Mouse (Mus musculus) urinary bladder, postnatal 36 days (tissue): ENCODE data around the gene Zfp536.

ENCODE experiments used
- DNase-seq, 2 experiments: peaks; one replicate each; pipeline ENCODE4 v3.0.0; 2022; ENCODE audit warnings: low spot score in 2 of 2, mixed read lengths in 1 of 2

Gene Zfp536

DNA sequence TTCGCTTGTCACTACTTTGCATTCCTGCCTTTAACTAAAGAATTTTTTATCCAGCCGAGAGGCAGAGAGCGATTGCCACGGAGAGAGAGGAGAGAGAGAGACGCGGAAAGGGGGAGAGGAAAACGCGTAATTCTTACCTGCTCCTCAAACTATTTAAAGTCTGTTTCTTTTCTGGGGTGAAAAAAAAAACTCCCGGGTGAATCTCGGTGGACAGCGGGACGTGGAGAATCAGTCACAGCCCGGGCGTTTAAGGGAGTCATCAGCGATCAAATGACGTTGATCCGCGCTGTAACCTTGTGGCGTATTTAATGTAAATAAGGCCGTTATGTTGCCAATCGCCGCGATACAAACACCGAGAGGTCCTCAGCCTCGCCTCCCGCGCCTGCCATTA is at the start of gene Zfp536:
TSS of gene Zfp536 (minus strand) at position 330 of the 391 bp plus-strand sequence.
- DNase-seq = no peak

DNA sequence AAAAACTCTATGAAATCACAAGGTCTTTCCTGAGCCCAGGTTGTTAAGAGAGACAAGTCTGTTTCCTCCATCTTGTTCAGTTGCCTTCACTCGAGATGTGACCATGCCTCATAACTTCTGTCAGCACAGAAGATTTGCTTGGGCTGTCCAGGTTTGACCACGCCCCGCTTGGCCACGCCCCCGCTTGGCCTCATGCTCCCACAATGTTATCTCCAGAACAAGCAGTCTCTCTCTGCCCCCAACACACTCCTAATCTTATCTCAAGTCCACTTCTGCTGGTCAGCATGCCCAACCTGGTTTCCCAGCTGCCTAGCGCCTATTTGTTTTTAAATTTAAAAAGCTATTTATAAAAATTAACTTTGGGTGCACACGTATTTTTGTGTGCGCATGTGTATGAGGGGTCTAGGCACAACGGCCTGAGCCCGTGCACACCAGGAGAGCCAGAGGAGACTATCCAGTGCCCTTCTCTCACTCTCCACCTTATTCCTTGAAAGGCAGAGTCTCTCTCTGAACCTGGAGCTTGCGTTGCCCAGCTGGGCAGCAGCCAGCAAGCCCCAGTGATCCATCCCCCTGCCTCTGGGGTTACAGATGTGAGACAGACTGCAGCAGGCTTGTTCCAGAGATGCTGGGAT is 47.3 kb upstream of the Zfp536 start:
- DNase-seq = no peak

DNA sequence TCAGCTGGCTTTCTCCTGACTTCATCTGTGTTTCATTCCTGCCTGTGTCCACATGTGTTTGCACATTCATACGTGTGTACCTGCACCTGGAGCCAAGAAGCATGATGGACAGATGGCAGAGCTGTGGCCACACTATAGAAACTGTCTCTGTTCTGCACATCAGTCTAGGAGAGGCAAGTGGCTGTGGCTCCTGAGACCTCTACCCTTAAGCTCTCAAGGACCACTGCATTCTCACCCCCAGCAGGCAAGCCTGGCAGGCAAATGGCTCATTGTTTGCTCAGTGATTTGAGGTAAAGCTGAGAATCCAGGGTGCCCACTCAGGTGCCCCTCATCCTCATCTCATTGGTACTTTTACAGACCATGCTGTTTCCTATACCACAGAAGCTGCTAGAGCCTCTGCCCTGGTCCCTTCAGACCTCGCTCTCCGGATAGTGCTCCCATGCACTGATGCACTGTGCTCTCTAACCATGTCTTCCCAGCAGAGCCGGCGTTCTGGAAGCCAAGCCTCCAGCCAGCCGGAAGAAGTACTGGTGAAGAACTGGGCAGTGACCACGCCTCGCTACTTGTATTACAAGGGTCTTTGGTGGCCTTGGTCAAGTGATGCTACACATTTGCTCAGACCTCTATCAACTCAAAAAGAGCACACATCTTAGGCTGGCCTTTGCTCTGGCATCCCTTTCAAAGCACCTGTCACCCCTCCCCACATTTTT is 45.3 kb upstream of the Zfp536 start:
- DNase-seq = no peak

DNA sequence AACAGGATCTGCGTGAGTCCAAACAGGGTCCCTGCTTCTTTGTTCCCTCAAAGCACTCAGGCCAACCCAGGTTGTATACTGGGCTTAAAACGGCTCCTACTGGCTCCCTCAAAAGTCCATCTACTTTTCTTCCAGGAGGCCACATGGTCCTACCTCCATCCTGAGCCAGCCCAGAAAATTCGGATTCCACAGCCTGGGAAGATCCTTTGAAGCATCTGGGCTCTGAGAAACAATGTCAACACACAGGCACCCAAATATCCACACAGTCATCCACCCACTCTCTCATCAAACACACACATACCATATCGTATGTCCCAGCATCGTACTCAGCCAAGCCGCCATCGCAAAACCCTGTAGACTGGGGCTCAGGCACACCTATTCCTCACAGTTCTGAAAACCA is 43.5 kb upstream of the Zfp536 start:
- no peak for DNase-seq

DNA sequence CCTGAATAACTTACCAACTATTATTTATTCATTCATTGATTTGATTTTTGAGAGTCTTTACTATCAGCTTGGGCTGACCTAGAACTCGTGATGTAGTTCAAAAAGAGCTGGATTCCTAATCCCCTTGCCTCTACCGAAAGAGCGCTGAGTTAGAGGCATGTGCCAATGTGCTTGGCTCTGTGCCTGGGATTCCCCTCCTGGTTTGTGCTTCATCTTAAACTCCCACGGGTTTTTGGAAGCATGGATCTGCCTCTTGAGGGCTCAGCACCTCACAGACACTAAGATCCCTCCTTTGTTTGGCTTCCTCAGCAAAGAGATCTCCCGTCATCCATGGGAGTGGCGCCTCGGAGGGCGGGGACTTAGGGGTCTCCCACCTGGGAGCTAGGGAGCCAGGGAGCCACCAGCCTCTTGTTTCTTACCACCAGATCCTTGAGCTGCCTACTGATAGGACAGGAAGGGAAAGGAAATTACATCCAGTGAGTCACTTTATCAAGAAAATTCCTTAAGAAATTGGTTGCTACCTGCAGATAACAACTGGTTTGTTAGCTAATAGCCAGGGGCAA is 41.5 kb upstream of the Zfp536 start:
- no peak for DNase-seq

DNA sequence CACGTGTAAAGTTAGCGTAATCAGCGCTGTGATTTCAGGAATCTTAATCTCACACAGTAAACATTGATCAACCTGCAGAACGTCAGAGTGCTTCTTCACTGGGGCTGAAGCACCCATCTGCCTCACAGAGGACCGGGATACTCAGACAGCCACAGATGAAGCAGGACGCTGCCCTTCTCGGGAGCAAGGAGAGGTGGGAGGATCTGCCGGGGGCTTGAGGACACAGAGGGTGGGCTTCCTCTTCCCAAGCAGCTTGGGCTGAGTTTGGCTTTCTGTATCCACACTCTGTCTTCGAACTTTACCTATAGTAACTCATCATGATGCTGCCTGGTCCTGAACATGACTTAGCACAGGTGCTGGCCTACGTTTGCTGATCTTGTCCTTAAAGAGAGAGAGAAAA is 40.2 kb upstream of the Zfp536 start:
- no peak for DNase-seq

DNA sequence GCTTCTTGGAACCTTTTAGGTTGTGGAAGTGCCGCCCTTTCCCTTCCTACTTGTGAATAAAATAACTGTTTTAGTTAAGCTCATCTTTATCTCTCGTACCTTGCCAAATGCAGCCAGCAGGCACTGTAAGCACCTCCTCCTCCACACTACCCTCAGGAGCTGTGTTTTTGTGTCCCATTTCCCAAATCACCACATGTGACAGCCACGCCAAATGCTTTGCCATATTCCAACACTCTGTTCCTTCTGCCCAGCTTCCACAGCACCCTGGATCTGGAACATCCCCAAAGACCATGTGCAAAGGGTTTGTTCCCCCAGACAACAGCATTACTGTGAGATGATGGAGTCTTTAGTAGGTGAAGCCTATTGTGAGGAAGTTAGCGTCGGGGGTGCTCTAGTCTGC is 36.5 kb upstream of the Zfp536 start:
- DNase-seq = no peak

DNA sequence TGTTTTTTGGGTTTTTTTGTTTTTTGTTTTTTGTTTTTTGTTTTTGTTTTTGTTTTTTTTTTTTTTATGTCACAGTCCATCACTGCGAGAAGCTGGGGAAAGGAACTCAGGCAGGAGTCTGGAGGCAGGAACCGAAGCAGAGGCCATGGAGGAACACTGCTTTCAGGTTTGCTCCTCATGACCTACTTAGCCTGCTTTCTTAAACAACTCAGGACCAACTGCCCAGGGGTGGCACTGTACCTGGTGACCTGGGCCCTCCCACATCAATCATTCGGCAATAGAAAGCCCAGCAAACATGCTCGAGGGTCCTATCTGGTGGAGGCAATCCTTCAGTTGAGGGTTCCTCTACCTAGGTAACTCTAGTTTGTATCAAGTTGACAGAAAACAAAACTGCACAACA is 35.6 kb upstream of the Zfp536 start:
- DNase-seq = no peak

DNA sequence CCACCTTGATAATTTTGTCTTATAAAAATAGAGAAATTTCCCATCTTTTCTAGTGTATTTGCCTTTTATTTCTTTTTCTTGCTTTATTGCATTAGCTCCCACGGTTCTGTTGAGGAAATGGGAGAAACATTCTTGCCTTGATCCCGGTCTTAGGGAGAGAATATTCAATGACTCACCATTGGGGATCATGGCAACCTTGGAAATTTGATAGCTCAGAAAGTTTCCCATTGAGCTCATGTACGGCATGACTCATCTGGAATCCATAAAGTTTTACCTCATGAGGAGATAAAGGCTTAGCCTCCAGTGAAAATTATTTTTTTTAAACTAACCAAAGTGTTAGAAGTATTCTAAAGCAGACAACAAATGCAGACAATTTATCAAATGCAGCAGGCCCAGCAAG is 27.7 kb upstream of the Zfp536 start:
- no peak for DNase-seq

DNA sequence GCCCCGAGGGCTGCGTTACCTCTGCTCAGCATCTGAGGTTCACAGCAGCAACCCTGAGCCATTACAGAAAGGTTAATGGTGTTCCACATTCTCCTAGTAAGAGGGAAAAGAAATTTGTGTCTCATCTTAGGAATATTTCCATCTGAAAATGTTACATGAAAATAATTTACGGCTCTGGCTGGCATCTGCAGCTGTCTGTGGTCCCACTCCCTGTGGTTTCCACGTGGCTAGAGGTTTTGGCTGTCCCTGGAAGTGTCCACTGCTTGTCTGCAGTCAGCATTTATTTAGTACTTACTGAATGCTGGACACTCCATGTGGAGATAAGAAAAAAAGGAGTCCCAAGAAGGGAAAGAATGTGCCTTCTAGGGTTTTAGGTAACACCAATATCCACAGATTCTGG is 15.3 kb upstream of the Zfp536 start:
- DNase-seq = no peak

DNA sequence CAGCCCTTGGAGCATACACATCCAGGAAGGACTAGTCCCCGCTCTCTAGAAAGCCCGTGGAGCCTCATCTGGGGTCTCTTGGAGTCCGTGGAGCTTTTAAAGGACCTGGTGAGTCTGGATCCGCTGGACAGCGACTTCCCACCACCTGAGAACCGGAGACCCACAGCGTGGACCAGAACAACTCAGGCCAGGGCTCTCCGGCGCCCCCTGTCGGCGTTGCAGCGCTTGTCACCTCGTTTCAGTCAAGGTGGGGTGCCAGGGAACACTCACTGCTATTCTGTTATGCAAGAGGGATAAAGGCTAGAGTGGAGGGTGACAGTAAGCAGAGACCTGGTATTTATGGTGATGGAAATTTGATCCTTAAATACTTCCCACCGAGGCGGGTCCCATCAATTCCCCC is 2.1 kb upstream of the Zfp536 start:
- DNase-seq = peak in 1 of 2 experiments; percentile 44

DNA sequence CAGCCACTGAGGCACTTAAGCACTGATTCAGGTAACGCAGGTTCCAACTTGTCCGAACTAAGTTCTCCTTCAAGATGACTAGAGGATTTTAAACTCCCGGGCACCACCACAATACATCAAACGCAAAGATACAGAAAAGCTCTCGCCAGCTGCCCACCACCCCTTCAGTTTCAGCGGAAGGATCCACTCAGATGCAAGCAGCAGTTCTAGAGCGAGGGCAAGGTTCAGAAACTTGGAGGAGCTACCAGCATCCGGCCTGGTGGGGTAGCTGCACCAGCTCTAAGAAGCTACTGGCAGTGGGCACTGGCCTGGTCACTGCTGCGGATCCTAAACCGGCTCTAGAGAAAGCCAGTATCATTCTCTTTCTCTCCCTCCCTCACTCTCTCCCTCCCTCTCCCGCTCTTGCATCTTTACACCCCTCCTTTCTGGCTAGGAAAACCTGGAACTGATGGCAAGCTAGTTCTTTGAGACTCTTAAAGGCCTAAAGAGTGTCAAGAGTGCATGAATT is 1.1 kb upstream of the Zfp536 start:
- DNase-seq = no peak

DNA sequence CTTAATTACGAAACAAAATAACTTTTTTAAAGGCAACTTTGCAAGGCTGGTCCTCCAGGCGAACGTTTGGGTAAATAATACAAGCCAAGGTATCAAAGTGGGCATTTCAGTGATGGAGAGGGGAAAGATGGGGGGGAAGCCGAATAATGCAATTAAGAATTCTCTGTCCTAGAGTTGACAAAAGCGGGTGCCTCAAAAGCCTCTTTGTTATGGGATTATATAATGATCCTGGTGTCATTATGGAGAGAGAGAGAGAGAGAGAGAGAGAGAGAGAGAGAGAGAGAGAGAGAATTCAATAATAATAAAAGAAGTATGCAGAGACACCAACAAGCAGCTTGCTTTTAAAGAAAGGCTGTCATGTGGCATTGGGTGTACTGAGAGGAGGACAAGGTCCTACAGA is 465 bp upstream of the Zfp536 start:
- DNase-seq = no peak

DNA sequence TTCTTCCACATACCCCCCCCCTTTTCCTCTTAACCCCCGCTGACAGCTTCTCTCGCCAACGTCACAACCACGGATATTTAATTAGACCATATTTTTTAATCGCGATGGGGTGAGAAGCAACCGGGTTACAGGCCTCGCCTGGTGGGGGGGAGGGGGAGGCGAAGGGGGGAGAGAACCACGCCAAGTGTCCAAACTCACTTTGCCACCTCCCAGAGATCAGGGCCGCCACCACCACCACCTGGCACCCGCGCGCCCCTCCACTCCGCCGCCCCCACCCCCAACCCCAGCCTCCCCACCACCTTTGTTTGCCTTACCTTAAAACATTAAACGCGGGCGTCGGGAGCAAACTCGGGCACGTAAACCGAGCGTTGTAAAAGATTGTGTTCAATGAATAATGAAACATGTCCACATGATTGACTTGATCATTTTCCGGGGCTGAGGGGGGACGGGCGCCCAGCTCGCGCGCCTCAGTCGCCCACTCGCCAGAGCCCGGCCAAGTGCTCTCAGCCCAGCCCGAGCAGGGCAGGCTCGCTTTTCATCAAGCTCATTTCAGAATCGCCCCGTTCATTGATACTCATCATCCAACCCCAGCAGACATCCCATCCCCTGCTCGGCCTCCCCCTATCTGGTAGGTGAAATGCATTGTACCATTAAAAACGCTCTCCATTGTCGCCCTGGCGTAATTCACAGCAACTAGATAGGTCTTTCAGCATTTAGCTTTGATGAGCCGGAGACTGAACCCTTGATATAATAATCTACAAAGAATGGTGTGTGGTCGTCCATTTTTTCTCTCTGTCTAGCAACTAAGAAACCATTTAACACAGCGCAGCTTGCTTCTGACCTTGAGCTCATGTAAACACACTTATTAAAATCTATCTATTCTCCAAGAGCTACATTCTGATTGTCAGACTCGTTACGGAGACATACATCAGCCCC is 797 bp downstream of the Zfp536 start:
- no peak for DNase-seq

DNA sequence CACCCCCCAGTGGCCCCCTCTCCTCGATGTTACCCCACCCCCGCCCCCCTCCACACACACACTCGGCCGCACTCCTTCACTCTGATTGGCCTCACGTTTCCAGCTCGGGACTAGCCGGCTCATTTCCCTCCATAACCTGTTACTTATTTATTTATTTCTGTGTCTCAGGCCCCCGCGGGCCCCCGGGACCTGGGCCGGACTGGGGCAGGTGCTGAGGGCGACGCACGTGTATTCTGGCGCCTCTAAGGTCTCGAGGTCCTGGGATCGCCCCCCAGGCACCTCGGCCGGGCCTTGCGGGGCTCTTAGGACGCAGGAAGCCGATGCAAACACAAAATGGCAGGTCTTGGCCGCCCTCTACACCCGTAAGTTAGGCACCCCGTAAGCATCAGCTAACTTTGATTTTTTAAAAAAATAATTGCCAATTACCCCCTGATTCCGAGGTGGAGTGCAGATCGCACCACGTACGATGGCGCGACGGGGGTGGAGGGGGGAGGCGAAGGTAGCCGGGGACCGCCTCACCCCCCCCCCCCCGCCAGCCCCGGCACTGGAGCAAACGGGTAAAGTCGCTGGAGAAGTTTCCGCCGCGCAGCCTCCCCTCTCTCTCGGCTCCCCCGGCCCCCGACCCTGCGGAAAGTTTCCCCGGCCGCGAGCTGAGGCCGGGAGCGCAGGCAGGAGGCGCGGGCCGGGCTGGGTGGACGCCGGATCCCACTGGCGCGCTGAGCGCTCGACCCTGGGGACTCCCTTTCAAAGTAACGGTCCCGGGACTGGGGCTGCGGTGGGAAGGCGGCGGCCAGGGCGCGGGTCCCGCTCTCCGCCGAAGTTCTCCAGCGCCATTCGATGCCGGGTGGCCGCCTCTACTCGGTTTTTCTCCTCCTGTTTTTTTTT is 1.7 kb downstream of the Zfp536 start:
- peak in 1 of 2 experiments; percentile 5 for DNase-seq

DNA sequence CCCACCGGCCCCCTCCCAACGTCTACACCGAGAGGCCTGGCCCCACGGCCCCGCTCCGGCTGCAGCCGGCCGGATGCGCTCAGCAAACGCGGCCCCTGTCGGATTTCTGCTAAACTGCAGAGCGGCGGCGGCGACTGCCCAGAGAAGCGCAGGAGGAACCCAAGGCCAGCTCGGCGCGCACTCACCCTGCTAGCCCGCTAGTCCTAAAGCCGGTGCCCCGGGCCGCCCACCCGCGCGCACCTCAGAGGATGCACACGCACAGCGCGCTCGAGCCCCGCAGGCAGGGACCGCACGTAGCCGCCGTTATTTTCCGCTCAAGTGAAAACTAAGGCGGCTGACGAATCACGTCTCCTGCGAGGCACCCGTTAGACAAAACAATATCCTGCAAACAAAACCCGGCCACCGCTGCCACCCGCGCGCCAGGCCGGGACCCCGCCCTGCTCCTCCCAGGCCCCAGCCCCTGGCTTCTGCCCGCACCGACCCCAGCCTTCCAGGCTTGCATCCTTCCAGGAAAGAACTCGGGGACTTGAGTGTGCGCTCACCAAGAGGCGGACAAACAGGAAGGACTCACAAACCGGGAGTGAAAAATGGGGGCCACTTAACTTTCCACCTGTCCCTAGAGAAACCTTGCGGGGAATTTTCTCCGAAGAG is 2.9 kb downstream of the Zfp536 start:
- DNase-seq = peak; percentile 65 to 69

DNA sequence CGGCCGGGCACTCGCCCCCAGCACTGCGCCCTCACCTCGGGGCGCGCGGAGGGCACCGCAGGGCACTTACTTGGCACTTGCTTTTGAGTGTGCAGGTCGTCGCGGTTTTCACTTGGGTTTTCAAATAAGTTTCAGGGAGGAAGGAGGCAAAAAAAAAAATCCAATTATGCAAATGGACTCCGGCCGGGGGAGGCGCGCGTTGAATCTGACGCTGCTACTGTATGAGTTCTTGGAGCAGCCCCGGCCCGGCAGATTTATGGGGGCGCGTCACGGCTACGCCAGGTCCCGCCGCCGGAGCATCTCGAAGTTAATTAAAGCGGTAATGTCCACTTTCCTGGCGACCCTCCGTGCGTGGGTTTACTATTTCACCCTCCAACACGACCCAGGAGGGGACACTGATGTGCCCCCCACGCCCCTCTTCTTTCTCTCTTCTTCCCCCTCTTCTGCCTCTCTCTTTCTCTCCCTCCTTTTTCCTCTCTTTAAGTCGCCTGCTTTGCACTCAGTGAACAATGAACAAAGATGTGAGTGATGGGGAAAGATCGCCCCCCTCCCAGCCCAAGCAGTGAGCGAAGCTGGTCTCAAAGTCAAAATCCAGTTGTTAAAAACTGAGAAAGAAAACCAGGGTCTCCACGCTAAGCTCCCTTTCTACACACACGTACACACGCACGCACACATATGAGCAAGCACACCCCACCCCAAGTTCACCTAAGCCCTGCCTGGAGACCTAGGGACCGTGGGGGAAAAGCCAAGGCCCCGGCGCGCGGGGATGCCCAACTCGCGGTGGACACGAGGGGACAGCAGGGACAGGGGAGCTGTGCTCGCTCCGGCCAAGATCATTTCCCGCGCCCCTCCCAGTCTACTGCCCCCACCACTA is 3.7 kb downstream of the Zfp536 start:
- peak in 1 of 2 experiments; percentile 12 for DNase-seq

DNA sequence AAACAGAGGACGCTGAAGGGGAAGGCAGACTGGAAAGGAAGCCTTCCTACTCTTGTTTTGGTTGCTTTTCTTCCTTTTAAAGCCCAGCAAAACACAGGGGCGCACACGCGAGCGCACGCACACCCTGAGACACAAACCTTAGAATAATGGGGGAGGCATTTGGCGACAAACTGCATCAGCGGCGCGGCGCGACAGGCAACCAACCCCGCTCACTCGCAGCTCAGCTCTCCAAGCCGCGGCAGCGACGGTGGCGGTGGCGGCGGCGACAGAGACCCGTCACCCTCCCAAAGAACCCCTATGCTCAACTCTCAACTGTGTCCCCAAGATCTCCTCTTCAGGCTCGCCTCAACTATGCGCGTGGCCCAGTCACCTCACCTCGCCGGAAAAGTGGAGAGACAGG is 4.4 kb downstream of the Zfp536 start:
- no peak for DNase-seq

DNA sequence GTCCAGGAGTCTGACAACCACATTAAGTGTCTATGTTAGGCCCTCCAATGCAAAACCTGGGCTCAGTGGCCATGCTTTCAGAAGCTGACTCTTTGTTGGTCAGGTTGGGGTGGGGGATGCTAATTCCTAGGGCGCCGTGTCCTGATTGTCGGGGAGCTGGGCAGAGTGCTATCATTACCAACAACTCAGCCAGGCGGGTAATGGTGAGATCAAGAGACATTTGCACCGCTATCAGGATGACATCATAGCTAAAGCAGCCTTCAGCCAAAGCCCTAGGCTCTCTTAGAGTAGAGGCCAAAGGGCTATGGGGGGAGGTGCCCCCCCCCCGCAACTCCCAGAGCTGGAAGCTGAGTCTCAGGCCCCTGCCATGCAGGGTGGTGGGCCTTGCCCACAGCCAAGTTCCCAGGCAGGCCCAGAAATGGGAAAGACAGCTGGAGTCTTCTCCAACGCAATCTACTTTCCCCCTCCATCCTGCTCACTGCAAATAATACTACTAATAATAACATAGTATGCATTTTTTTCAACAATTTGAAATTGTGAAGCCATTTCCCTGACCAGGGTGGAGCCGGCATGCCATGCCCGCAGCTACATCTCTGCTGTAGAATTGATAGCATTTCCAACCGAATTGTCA is 5.0 kb downstream of the Zfp536 start:
- DNase-seq = no peak
